Mouse (Mus musculus): ENCODE results near the gene Pgm2l1. TPM values are rescaled to one million over a fixed set of nuclear protein-coding genes. Genes with fewer than 3 reads are reported as not detected.

Gene Pgm2l1
- polyA plus RNA-seq, 1 experiment from 2014 or later, result 8.9 TPM

DNA sequence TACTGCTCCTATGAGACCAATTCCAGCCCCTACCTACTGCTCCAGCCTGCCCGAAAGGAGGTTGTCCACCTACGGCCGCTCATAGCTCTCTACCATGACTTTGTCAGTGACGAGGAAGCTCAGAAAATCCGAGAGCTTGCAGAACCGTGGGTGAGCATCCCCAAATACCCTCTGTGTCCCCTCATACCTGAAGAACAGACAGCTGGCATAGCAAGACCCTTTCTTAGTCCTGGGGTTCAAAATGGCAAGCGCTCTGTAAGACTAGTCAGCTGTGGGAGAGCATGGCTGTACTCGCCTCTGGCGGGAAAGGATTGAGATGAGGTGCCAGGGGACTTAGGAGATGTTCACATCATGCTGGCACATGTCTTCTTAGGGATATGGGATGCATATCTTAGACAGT is 78.7 kb downstream of the Pgm2l1 start:
- no peaks in the 10 kb centered on the region for H3K36me3 ChIP-seq (replicated peaks)
- H3K4me1 ChIP-seq, result peaks cover 38% of the 10 kb centered on the region
- no peaks in the 10 kb centered on the region for H3K9me3 ChIP-seq
- no peaks in the 10 kb centered on the region for H3K27me3 ChIP-seq
- H3K4me2 ChIP-seq, result no peak overlapping the region
- no peak overlapping the region for H3K27ac ChIP-seq
- no peak overlapping the region for H3K9ac ChIP-seq
- no peak for ATAC-seq (ENCODE audit: low FRiP score)
- WGBS, result 91% methylated on average over 9 of the region's 9 CpGs
- no peak overlapping the region for H3K4me3 ChIP-seq (replicated peaks)

DNA sequence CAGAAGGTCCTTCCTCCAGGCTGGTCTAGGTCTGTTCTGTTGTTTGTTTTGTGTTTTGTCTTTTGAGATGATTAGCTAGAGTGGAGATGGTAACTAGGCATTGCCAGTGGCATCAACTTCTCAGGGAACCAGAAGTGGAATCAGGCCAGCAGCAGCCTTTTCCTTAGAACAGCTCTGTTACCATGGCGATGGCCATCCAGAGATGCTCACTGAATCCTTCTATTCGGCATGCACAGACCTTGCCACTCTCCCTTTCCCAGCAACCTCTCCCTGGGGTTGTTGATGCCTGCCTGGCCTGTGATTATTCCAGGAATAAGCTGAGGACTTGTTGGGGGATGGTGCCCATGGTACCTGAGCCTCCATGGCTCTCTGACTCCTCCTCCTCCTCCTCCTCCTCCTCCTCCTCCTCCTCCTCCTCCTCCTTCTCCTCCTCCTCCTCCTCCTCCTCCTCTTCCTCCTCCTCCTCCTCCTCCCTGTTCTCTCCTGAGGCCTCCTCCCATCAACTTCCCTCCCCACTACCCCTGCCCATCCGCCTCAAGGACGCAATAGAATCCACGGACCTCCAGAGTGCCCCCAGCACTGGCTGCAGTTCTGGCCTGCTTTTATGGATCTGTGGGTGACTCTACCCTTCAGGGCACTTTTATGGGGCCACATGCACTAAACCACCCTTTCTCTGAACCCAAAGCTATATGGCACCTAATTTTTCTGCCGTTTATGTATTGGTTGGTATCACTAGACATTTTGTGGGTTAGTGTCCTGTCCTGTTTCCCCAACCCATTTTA is 80.9 kb downstream of the Pgm2l1 start:
- Histone ChIP-seq H3K27ac (peak overlapping the region; percentile 79), H3K27me3 (no peaks in the 10 kb centered on the region), H3K9me3 (no peaks in the 10 kb centered on the region), H3K9ac (no peak overlapping the region), H3K4me2 (no peak overlapping the region), H3K36me3 (replicated peaks) (no peaks in the 10 kb centered on the region), H3K4me1 (peaks cover 39% of the 10 kb centered on the region), H3K4me3 (replicated peaks) (no peak overlapping the region)
- WGBS, result 60% methylated on average over 3 of the region's 6 CpGs
- peak; percentile 79; the same call in 1 of the 2 replicates for ATAC-seq (ENCODE audit: low FRiP score)

DNA sequence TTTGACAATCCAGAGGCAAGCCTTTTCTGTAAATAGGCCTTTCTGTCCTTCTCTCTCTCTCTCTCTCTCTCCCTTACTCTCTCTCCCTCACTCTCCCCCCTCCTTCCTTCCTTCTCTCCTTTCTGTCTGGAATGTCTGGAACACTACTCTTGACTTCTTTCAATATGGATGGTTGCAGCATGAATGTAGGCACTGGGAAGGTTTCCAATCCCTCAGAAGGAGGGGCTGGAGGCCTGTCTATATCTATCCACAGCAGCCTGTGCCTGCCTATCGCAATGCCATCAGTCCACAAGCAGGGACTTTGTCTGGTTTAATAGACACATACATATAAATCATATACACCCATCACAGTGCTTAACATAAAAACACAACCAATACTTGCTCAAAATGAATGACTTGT is 82.0 kb downstream of the Pgm2l1 start:
- Histone ChIP-seq H3K36me3 (replicated peaks) (no peaks in the 10 kb centered on the region), H3K27ac (peak overlapping the region; percentile 53), H3K4me3 (replicated peaks) (no peak overlapping the region), H3K9ac (no peak overlapping the region), H3K9me3 (no peaks in the 10 kb centered on the region), H3K4me2 (no peak overlapping the region), H3K4me1 (peaks cover 39% of the 10 kb centered on the region), H3K27me3 (no peaks in the 10 kb centered on the region)
- peak; percentile 37; the same call in 1 of the 2 replicates for ATAC-seq (ENCODE audit: low FRiP score)
- 54% methylated on average over 1 of the region's 1 CpGs for WGBS

- Histone ChIP-seq H3K9ac (no peak overlapping the region), H3K36me3 (replicated peaks) (no peaks in the 10 kb centered on the region), H3K4me2 (no peak overlapping the region), H3K4me3 (replicated peaks) (no peak overlapping the region), H3K4me1 (peaks cover 39% of the 10 kb centered on the region), H3K27ac (peak overlapping the region; percentile 53; the same call in 1 of the 2 replicates), H3K27me3 (no peaks in the 10 kb centered on the region), H3K9me3 (no peaks in the 10 kb centered on the region)
- no peak for ATAC-seq (ENCODE audit: low FRiP score)
- 41% methylated on average over 6 of the region's 6 CpGs for WGBS
Observed at GRCm38 (mm10) chr7:100309679-100310078, 82.5 kb downstream of the Pgm2l1 start.

DNA sequence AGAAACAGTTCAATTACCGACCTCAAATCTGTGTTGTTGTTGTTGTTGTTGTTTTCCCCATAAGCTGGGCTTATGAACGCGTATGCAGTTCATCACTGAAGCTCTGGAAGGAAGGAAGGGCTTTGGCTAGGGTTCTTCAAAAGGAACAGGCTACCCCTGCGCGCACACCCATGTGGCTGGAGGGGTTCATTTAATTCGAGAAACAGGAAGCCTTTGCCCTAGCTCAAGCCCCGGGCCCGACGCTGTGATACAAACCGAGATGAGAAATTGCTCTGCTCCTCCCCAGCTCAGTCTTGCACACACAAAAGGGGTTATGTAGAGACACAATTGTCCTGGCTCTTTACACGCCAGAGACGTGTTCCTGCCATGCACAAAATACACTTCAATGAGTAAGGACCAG is 83.1 kb downstream of the Pgm2l1 start:
- H3K27ac ChIP-seq, result no peak overlapping the region
- H3K9ac ChIP-seq, result no peak overlapping the region
- H3K4me2 ChIP-seq, result no peak overlapping the region
- H3K9me3 ChIP-seq, result no peaks in the 10 kb centered on the region
- no peak overlapping the region for H3K4me3 ChIP-seq (replicated peaks)
- no peaks in the 10 kb centered on the region for H3K36me3 ChIP-seq (replicated peaks)
- no peak for ATAC-seq (ENCODE audit: low FRiP score)
- H3K27me3 ChIP-seq, result no peaks in the 10 kb centered on the region; the same call in 1 of the 2 replicates
- H3K4me1 ChIP-seq, result peaks cover 39% of the 10 kb centered on the region
- 80% methylated on average over 12 of the region's 12 CpGs for WGBS

GRCm38 (mm10) chr7:100312716-100313115 is 85.5 kb downstream of the Pgm2l1 start:
- Histone ChIP-seq H3K36me3 (replicated peaks) (no peaks in the 10 kb centered on the region), H3K4me1 (peaks cover 33% of the 10 kb centered on the region), H3K9me3 (no peaks in the 10 kb centered on the region), H3K4me2 (no peak overlapping the region), H3K27ac (no peak overlapping the region), H3K9ac (no peak overlapping the region), H3K27me3 (no peaks in the 10 kb centered on the region; the same call in 1 of the 2 replicates), H3K4me3 (replicated peaks) (no peak overlapping the region)
- 83% methylated on average over 4 of the region's 4 CpGs for WGBS
- ATAC-seq (ENCODE audit: low FRiP score), result no peak

GRCm38 (mm10) chr7:100316924-100317323 is 89.7 kb downstream of the Pgm2l1 start:
- H3K36me3 ChIP-seq (replicated peaks), result no peaks in the 10 kb centered on the region
- no peak for ATAC-seq (ENCODE audit: low FRiP score)
- no peak overlapping the region for H3K9ac ChIP-seq
- no peaks in the 10 kb centered on the region for H3K9me3 ChIP-seq
- no peak overlapping the region for H3K27ac ChIP-seq
- 91% methylated on average over 8 of the region's 8 CpGs for WGBS
- no peaks in the 10 kb centered on the region; the same call in 1 of the 2 replicates for H3K27me3 ChIP-seq
- H3K4me3 ChIP-seq (replicated peaks), result no peak overlapping the region
- H3K4me1 ChIP-seq, result no peaks in the 10 kb centered on the region
- H3K4me2 ChIP-seq, result no peak overlapping the region

- Histone ChIP-seq H3K4me2 (no peak overlapping the region), H3K27ac (no peak overlapping the region), H3K4me1 (no peaks in the 10 kb centered on the region), H3K4me3 (replicated peaks) (no peak overlapping the region), H3K9me3 (no peaks in the 10 kb centered on the region), H3K27me3 (no peaks in the 10 kb centered on the region; the same call in 1 of the 2 replicates), H3K36me3 (replicated peaks) (no peaks in the 10 kb centered on the region), H3K9ac (no peak overlapping the region)
- no peak for ATAC-seq (ENCODE audit: low FRiP score)
- WGBS, result 97% methylated on average over 5 of the region's 5 CpGs
Observed at GRCm38 (mm10) chr7:100317534-100317933, 90.3 kb downstream of the Pgm2l1 start.

DNA sequence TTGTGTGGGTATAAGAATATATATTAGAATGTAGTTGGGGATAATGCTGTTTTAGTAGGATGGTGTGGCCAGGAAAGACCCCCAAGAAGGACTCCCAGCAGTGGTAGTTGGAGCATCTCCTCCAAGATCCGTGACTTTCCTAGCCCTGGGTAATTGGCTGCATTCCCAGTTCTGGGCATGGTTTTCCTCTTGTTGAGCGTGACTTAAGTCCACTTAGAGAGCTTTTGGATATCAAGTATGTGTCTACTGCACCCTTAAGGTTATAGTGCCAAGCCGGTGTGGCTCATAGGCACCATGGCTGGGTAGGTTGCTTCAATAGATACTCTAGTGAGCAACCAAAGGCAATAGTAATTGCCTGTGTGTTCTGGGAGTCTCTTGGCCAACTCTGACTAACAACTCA is 96.5 kb downstream of the Pgm2l1 start:
- Histone ChIP-seq H3K36me3 (replicated peaks) (peaks cover 38% of the 10 kb centered on the region), H3K4me1 (no peaks in the 10 kb centered on the region), H3K9ac (no peak overlapping the region), H3K27ac (no peak overlapping the region), H3K4me3 (replicated peaks) (no peak overlapping the region), H3K4me2 (no peak overlapping the region), H3K27me3 (no peaks in the 10 kb centered on the region), H3K9me3 (no peaks in the 10 kb centered on the region)
- ATAC-seq (ENCODE audit: low FRiP score), result no peak
- 94% methylated on average over 3 of the region's 3 CpGs for WGBS

DNA sequence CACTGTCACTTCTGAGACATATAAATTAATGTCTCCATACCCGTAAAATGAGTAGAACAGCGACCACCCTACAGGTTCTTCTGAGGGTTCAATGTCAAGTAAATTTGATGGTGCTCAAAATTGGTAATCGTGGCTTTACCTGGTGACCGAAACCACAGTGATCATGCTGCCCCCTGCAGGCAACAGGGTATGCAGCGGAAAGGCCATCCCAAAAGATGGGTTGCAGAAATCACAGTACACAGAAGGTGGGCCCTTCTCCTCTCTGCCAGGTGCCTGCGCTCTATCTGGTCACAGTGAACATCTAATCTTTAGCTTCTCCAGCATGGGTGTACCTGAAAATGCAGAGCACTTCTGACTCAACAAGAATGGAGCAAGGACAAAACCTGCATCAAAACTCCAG is 98.3 kb downstream of the Pgm2l1 start:
- ATAC-seq (ENCODE audit: low FRiP score), result no peak
- WGBS, result 83% methylated on average over 6 of the region's 6 CpGs
- Histone ChIP-seq H3K4me2 (no peak overlapping the region), H3K4me1 (no peaks in the 10 kb centered on the region), H3K9ac (no peak overlapping the region), H3K4me3 (replicated peaks) (no peak overlapping the region), H3K9me3 (no peaks in the 10 kb centered on the region), H3K27ac (no peak overlapping the region), H3K36me3 (replicated peaks) (peaks cover 48% of the 10 kb centered on the region), H3K27me3 (no peaks in the 10 kb centered on the region)

DNA sequence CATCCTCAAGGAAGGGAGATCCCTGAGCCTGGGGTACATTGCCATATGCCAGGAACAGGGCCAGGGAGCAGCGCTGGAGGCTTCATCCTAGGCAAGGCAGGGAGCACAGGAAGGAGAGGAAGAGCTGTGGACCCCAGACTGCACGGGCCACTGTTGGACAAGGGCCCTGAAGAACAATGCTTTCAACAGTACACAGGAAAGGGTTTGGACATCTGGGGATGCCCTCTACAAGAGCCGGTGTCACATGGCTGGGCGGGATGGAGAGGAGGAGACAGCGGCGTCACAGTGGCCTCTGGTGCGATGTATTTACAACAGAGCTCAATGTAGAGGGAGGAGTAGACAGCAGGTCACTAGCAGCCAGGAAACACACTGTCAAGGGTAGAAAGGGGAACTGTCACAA is 100.3 kb downstream of the Pgm2l1 start:
- ATAC-seq (ENCODE audit: low FRiP score), result no peak
- Histone ChIP-seq H3K9me3 (no peaks in the 10 kb centered on the region), H3K4me1 (no peaks in the 10 kb centered on the region), H3K9ac (no peak overlapping the region), H3K27me3 (no peaks in the 10 kb centered on the region), H3K36me3 (replicated peaks) (peaks cover 68% of the 10 kb centered on the region), H3K4me3 (replicated peaks) (no peak overlapping the region), H3K27ac (no peak overlapping the region), H3K4me2 (no peak overlapping the region)
- 91% methylated on average over 7 of the region's 7 CpGs for WGBS

Data from forebrain, embryonic 12.5 days (tissue).